Mouse (Mus musculus) frontal cortex, adult 2 months (tissue): ENCODE measurements at regions not wholly inside any gene's neighbourhood (a gene's known extent, or its start where the extent isn't known, plus 50 kb on each side); places are given as distances from the start of the nearest gene placed in this dataset.
"Not testable (repeated sequence)": the region's sequence is repeated elsewhere in the genome, so short reads cannot be mapped to it uniquely, and the experiment has no call there.

Source experiments
- DNase-seq, 2 experiments: peaks; one replicate each; pipeline ENCODE4 v3.0.0; 2022; ENCODE audit warnings: low spot score in 1 of 2; ENCODE audit errors: extremely low spot score in 1 of 2

GRCm38 (mm10) chr19:19636055-19636454 is 525.1 kb upstream of the Rorb start:
- DNase-seq, result no peak

- DNase-seq, result no peak
These were observed 476.9 kb upstream of the Rorb start for GRCm38 (mm10) chr19:19587866-19588265.

- not testable (repeated sequence) for DNase-seq
These were observed 464.1 kb upstream of the Rorb start for GRCm38 (mm10) chr19:19575000-19575544.

GRCm38 (mm10) chr19:19564657-19565056 is 453.7 kb upstream of the Rorb start:
- no peak for DNase-seq

- peak in 1 of 2 experiments; percentile 25 for DNase-seq
These were observed 424.1 kb upstream of the Rorb start for GRCm38 (mm10) chr19:19535131-19535530.

- DNase-seq, result no peak
These were observed 413.2 kb upstream of the Rorb start for GRCm38 (mm10) chr19:19524232-19524631.

- no peak for DNase-seq
These were observed 412.6 kb upstream of the Rorb start for GRCm38 (mm10) chr19:19523629-19524028.

GRCm38 (mm10) chr19:19478192-19478932 is 367.4 kb upstream of the Rorb start:
- no peak for DNase-seq
